Mouse (Mus musculus) thymus, adult 2 months (tissue): Measurements from ENCODE around the gene Zfp992.
"Not testable (repeated sequence)": the region's sequence is repeated elsewhere in the genome, so short reads cannot be mapped to it uniquely, and the experiment has no call there.

Experiments
- CTCF ChIP-seq: fragments of 200-500 bp; IDR thresholded peaks from 2 replicates; pipeline ENCODE4 v1.5.1; 2012; ENCODE audit warnings: mild to moderate bottlenecking, control low read depth, low read length, moderate library complexity, borderline replicate concordance; ENCODE audit not compliant: control insufficient read depth, poor library complexity, insufficient read depth; ENCODE audit errors: extremely low read depth
- POLR2A ChIP-seq: fragments of 200-500 bp; IDR thresholded peaks from 2 replicates; pipeline ENCODE4 v1.6.1; 2012; ENCODE audit warnings: mild to moderate bottlenecking, low read length, control low read depth, moderate library complexity; ENCODE audit not compliant: control insufficient read depth, poor library complexity, insufficient read depth; ENCODE audit errors: extremely low read depth

DNA sequence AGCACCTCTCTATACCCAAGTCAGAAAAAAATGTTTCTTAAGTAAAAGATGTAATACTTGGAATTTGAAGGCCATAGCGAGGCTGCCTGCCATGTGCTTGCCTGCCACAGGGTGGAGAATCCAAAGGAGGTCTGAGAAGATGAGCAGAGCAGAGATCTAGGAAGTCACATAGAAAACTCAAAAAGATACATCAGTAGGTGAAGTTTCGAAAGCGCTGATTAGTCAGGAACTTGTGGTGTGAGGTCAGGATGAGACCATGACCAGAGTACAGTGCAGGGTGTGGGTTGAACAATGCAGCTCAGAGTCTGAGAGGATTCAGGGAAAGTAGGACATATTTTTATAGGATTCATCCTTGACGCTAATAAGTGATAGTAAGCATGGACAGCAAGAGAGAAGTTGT, 2.7 kb upstream of the Zfp992 start:
- not testable (repeated sequence) for TF ChIP-seq POLR2A, CTCF
